Mouse (Mus musculus) bone marrow, adult 2 months (tissue): ENCODE results near the gene Map3k11.

Source experiments
- CTCF ChIP-seq: fragments of 200-500 bp; IDR thresholded peaks from 2 replicates; pipeline ENCODE4 v1.5.1; 2011; ENCODE audit warnings: low read length, control low read depth; ENCODE audit not compliant: control insufficient read depth, insufficient read depth
- POLR2A ChIP-seq: fragments of 200-500 bp; IDR thresholded peaks from 2 replicates; pipeline ENCODE4 v1.6.1; 2011; ENCODE audit warnings: low read depth, mild to moderate bottlenecking, control low read depth, low read length, borderline replicate concordance; ENCODE audit not compliant: control insufficient read depth

DNA sequence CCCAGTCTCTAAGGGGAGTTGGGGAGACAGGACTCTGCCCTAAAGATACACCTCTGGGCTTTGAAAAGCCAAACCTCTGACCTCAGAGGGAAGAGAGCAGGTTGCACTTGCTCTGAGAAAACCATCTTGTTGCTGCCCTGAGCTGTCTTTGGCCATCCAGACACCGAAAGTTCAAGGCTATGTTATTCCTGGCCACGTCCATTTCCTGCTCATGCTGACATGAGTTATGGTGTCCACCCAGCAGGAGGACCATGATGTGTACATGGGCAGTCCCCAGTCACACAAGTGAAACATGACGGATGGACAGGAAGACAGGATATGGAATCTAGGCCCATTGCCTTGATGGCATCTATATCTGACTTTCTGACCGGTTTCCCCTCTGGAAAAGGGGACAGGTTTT, 8.1 kb upstream of the Map3k11 start:
- TF ChIP-seq CTCF (no peak), POLR2A (no peak)
